Mouse (Mus musculus): Measurements from ENCODE around the gene Ptprs.

Ptprs gene

DNA sequence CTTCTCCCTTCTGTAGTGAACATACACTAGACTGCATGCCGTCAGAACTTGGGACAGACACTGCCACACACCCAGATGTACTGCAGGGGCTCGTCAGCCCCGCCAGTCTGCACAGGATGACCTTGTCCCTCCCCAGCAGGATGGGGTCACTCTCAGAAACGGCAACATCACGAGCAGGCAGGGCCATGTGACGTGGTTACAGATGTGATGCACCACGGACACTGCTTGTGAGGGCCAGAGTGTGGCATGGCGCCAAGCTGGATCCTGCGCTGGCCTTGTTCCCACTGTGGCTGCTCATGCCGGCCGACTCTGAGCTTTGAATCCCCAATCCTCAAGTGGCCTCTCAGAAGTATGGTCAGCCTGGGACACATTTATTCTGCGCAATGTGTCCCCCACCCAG, 58.0 kb downstream of the Ptprs start:
- DNase-seq: no peak

DNA sequence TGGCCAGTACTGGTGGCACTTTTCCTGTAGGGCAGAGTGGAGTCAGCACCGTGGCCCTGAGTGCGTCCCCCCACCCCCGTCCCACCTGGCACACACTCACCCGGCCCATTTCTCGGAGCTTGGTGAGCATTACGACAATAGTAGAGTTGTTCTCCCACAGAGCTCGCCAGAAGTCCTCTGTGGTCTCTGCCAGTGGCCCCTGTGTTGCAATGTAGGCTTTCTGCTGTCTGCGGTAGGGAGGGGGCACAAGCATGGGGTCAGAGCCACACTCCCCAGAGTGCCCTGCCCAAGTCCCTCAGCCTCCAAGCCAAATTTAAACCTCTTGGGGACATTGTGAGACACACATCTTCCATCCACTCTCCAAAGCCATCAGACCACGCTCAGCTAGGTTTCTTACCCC, 61.5 kb downstream of the Ptprs start:
- no peak for DNase-seq

GRCm38 (mm10) chr17:56413113-56413512, 63.2 kb downstream of the Ptprs start:
- no peak for DNase-seq

DNA sequence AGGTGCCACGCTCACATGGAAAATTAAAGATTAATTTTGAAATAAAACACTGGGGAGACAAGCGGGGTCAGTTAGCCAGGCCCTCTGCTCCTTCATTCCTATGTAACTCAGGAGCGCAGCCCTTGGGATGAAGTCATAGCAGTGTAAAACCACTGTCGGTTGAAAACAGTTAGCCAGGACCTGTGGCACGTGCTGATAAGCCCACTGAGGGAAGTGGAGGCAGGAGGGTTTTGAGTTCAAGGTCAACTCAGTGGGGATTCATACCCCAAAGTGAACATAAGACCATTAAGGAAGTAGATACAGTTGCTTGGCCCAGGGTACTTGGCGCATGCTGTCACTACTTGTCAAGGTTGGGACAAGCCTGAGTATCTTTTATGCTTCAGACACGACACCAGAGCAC, 64.8 kb downstream of the Ptprs start:
- no peak for DNase-seq

GRCm38 (mm10) chr17:56409759-56410158, 66.5 kb downstream of the Ptprs start:
- no peak for DNase-seq

DNA sequence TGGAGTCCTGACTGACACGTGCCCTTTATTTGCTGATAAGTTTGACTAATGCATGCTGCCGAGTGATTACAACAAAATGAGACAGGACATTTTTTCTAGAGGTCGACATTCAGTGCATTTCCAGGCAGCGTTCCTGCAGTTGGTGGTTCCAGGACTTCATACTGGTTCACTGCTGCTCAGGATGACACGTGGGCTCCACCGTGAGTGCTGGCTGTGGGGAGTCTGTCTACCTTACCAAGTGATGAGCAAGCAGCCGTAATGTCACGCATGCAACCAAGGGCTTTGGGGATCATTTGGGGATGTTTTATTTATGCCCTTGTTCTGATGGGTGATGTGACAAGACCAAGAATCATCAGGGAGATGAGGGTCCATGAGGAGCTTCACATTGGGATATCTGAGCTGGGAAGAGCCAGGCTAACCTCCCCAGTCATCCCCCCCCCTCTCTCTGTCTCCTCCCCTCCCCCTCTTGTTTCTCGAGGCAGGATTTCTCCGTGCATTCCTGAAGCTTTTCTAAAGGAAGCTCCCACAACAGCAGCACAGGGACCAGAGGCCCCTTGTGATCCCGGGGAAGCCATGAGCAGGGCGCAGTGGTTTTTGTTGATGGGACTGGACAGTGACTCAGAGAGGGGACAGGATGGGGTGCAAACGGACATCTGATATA, 67.2 kb downstream of the Ptprs start:
- no peak for DNase-seq

DNA sequence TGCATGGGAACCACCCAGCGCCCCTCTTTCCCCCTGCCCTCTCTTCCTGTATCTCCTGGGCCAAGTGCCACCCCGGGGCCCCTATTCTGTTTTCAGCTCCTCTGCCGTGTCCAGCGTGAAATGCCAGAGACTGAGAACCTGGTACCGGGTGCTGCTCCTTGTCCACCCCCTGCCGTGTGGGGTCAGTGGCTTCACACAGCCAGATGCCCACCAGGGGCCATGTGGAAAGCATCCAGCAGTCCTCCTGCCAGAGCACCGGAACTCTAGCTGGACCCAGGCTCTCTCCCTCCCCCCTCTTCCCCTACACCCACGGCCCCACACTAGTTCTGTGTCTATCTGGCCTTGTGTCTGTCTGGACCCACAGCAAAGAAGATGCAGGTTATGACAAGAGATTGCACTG, 68.9 kb downstream of the Ptprs start:
- DNase-seq: no peak

GRCm38 (mm10) chr17:56406878-56407277, 69.4 kb downstream of the Ptprs start:
- no peak for DNase-seq

GRCm38 (mm10) chr17:56405856-56406840, 70.1 kb downstream of the Ptprs start:
- DNase-seq: no peak

GRCm38 (mm10) chr17:56405341-56405740, 70.9 kb downstream of the Ptprs start:
- DNase-seq: no peak

- DNase-seq: no peak
These were observed 75.2 kb downstream of the Ptprs start for GRCm38 (mm10) chr17:56401051-56401521.

DNA sequence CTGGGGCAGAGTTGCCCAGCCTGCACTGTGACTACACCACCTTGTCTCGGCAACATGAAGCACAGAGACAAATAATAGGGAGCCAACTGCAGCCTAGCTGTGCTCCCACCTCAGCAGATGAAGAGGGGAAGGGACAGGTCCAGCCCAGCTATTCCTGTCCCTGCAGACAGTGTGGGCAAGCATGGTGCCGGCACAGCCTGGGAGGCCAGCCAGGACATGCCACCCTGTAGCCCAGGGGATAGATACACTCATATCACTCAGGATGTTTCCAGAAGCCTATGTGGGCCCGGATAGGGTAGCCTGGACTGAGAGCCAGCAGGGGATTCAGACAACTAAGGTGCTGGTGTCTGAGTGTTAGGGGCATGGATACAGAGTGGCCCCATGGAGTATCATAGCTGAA, 76.1 kb downstream of the Ptprs start:
- DNase-seq: no peak

DNA sequence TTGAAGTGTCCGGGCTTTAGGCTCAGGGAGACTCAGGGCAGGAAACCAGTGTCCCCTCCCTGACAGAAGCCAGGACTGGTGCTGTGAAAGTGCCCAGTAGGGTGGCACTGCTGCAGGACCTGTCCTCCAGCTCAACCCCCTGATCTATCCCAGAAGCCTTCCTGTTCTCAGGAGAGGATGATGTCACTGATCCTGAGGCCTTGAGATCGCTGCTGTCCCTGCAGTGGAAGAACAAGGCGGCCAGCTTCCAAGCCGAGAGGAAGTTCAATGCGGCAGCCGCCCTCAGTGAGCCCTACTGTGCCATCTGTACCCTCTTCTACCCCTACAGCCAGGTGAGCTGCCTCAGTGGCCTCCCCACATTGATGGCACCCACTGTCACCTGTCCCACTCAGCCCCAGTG, 80.2 kb downstream of the Ptprs start:
- no peak for DNase-seq

- no peak for DNase-seq
These were observed 82.4 kb downstream of the Ptprs start for GRCm38 (mm10) chr17:56393889-56394288.

DNA sequence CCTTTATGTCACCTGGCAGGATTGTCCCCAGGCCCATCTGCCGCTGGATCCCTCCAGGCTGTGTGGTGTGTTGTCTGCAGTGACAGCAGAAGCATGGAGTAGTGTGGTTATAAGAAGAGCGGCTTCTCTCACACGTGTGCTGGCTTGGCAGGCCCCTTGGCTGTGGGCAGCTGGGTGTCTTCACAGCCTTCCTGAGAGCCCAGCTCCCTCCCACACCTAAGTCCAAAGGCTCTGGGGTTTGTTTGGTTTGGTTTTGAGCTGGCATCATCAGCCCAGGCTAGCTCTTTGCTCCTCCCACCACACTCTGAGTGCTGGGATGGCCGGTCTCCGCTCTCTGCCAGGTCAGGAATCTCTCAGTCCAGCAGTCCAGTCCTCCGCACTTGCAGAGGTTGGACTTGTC, 83.0 kb downstream of the Ptprs start:
- no peak for DNase-seq

GRCm38 (mm10) chr17:56387612-56388011, 88.7 kb downstream of the Ptprs start:
- no peak for DNase-seq

DNA sequence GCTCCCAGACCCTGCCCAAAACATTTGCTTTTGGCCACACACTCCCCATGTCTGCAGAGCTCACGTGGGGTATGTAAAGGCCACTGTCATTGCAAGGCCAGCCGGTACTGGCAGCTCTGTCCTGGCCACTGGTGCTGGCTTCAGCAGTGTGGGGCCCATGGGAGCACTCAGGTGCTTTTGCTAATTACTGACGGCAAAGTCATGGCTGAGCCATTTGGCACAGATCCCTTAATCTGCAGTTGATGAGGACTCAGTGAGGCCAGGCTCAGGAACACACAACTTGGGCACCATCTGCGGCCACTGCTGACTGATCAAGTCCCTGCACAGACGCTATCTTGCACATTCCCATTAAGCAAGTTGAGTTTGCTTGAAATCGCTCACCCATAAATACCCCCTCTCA, 91.4 kb downstream of the Ptprs start:
- no peak for DNase-seq

DNA sequence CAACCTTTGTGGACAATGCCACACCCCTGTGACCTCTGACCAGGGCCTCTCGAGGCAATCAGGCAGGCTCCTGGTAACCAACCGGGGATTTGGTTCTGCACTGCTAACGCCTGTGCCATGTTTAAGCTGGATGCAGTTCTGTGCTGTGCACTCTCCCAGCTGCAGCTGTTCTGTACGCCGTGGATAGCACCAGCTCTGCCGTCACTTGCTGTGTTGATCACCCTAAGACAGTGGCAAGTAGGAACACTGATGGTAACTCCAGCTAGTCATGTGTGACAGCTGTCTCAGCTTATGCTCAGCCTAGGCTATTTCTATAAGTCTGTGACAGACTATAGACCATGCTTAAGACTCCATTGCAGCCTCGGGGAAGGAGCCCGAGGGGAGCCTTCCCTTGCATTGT, 93.3 kb downstream of the Ptprs start:
- no peak for DNase-seq

DNA sequence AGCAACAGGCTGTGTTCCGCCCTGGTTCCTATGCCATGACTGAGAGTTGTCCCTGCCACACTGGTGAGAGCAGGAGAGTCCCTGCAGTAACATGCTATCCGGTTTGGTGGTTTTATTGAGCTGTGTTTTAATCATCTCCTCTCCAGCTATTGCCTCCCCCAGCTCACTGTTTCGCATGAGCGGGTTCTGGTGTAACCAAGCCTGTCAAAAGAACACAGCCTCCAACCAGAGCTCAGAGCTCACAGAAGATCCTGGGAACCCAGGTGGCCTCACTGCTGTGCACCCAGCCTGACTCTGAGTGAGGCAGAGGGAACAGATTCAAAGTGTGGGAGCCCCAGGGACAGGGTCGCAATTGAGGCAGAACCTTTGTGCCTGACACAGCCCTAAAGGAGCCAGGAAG, 95.1 kb downstream of the Ptprs start:
- no peak for DNase-seq

DNA sequence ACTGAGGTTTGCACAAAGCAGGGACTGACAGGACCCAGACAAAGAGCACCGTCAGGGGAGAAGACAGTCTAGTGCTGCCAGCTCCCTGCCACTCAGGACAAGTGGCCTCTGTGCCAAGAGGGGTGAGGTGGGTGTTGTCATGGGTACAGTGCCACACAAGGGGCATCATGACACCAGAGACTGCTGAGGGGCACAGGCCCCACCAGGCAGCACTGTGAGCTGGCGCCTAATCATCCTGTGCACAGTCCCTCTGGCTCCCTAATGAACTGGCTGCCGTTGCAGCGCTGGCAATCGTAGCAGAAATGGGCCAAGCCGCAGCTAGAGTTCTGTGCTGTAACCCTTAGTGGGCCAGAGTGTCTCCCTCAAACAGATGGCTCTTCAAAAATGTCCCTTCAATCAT, 96.0 kb downstream of the Ptprs start:
- no peak for DNase-seq

DNA sequence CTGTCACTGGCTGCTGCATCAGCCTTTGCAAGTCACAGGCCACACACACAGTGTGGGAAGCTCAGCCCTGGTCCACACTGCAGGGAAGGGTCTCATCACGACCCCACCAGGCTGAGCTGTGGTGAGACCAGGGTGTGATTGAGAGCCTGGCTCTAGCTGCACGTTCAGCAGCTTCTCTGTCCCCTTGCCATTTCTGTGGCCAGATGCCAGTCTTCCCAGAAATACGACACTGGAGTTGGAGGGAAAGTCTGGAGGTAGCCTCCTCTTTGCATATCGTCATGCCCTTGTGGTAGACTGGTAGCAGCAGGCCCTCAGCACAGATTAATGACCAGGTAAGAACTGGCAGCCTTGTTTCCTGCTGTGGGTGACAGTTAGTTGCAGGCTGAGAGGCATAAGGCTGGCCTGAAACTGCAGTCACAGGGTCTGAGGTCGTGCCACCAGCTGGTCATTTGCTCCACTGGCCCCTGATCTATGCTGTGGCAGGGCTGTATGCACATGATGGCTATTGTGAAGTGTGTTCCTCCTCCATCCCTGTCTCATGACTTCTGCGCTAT, 96.9 kb downstream of the Ptprs start:
- no peak for DNase-seq

GRCm38 (mm10) chr17:56374851-56375250, 101.4 kb downstream of the Ptprs start:
- DNase-seq: no peak

- DNase-seq: no peak
These were observed 102.9 kb downstream of the Ptprs start for GRCm38 (mm10) chr17:56373136-56374034.
